Mouse (Mus musculus) liver, postnatal 0 days (tissue): Measurements from ENCODE around the gene Rdh7. TPM values are rescaled to one million over a fixed set of nuclear protein-coding genes. Genes with fewer than 3 reads are reported as not detected.

ENCODE experiments used
- ATAC-seq: fragments of 200-750 bp; cut with Nextera tagmentation; 2 replicates; pipeline ENCODE4 v1.8.0; 2017; ENCODE audit warnings: mild to moderate bottlenecking, moderate library complexity
- DNase-seq: peaks from one replicate; pipeline ENCODE4 v3.0.0-alpha.2; 2016
- H3K27ac ChIP-seq: fragments of 300-500 bp; sonication (generic); 2 replicates; pipeline ENCODE4 v1.5.1; 2014; ENCODE audit warnings: antibody characterized with exemption, moderate library complexity, mild to moderate bottlenecking, low read depth
- H3K27me3 ChIP-seq: fragments of 300-500 bp; sonication (generic); 2 replicates; pipeline ENCODE4 v1.6.1; 2014; ENCODE audit warnings: low read length, control low read depth, mixed read lengths; ENCODE audit not compliant: insufficient read depth
- H3K36me3 ChIP-seq: fragments of 300-500 bp; sonication (generic); replicated peaks from 2 replicates; pipeline ENCODE4 v1.6.1; 2014; ENCODE audit warnings: mild to moderate bottlenecking, control low read depth, low read length, moderate library complexity, mixed read lengths; ENCODE audit not compliant: insufficient read depth
- H3K4me1 ChIP-seq: fragments of 300-500 bp; sonication (generic); 2 replicates; pipeline ENCODE4 v1.6.1; 2014; ENCODE audit warnings: antibody characterized with exemption, mild to moderate bottlenecking, control low read depth; ENCODE audit not compliant: insufficient read depth
- H3K4me2 ChIP-seq: fragments of 300-500 bp; sonication (generic); 2 replicates; pipeline ENCODE4 v1.6.1; 2014; ENCODE audit warnings: low read depth, mild to moderate bottlenecking, low read length, moderate library complexity, mixed read lengths
- H3K4me3 ChIP-seq: fragments of 300-500 bp; sonication (generic); 2 replicates; pipeline ENCODE4 v1.5.1; 2014; ENCODE audit warnings: low read depth, low read length
- H3K9ac ChIP-seq: fragments of 300-500 bp; sonication (generic); replicated peaks from 2 replicates; pipeline ENCODE4 v1.6.1; 2014; ENCODE audit warnings: mild to moderate bottlenecking, moderate library complexity
- H3K9me3 ChIP-seq: fragments of 300-500 bp; sonication (generic); 2 replicates; pipeline ENCODE4 v1.6.1; 2016; ENCODE audit warnings: mild to moderate bottlenecking, control low read depth, low read length, mixed read lengths
- CTCF ChIP-seq: sonication (generic); IDR thresholded peaks from 2 replicates; pipeline ENCODE4 v1.5.1; 2016; ENCODE audit warnings: antibody characterized with exemption, low read depth
- EP300 ChIP-seq: IDR thresholded peaks from 2 replicates; pipeline ENCODE4 v1.6.1; 2016; ENCODE audit warnings: antibody characterized with exemption, low read depth, mild to moderate bottlenecking
- WGBS: fragments of 180-500 bp; shearing (Covaris S2); extraction: QIAGEN DNeasy Blood & Tissue Kit; methylation state at CpG from one replicate; pipeline ENCODE4 v1.1.7; 2014; ENCODE audit not compliant: insufficient replicate concordance; 5-methylcytosine and 5-hydroxymethylcytosine counted together
- polyA plus RNA-seq: library from polyadenylated mRNA; unstranded; fragments of >200 nt; fragmentation: Nextera tagmentation; extraction: Ambion mirVana; gene quantifications from 2 replicates; pipeline ENCODE4 v1.2.1, GENCODE M21; 2015

Rdh7 gene
- polyA plus RNA-seq, 1 experiment from 2014 or later = 356 TPM

GRCm38 (mm10) chr10:127881041-127881440, 7.6 kb downstream of the Rdh7 start:
- Histone ChIP-seq H3K9me3 (no peaks in the 10 kb centered on the region), H3K27me3 (no peaks in the 10 kb centered on the region), H3K4me3 (no peak overlapping the region), H3K4me2 (no peak overlapping the region), H3K36me3 (no peaks in the 10 kb centered on the region), H3K9ac (no peak overlapping the region), H3K4me1 (peaks cover 16% of the 10 kb centered on the region), H3K27ac (peak overlapping the region; percentile 88)
- WGBS = 79% methylated on average over 4 of the region's 4 CpGs
- ATAC-seq = peak; percentile 56
- DNase-seq = no peak
- TF ChIP-seq EP300 = 0 out of 2 replicates have a peak, but pooled peaks have one; percentile 25
- TF ChIP-seq CTCF = peak; percentile 21; the same call in 1 of the 2 replicates

DNA sequence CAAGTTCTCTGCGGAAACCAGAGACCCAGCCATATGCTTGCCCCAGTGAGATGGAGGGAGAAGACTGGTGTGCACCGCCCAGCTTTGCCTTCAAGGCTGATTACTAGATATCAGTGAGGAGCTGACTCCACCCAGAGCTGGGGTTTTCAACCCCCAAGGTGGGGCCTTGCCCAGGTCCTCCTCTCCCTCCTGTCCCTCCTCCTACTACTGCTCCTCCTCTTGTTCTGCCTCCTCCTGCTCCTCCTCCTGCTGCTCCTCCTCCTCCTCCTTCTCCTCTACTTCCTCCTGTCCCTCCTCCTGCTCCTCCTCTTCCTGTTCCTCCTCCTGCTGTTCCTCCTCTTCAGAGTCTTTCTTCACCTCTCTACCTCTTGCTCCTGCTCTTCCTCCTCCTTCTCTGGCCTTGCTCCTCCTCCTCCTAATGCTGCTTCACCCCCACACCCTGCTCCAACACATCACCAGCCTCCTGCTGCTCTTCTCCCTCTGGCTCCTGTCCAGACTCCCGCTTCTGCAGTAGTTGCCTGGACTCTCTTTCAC, 9.4 kb downstream of the Rdh7 start:
- ATAC-seq = no peak
- no peak overlapping the region for H3K4me3 ChIP-seq

GRCm38 (mm10) chr10:127878262-127879057, 10.2 kb downstream of the Rdh7 start:
- Histone ChIP-seq H3K4me3 (no peak overlapping the region), H3K9ac (no peak overlapping the region), H3K4me1 (peaks cover 16% of the 10 kb centered on the region), H3K27ac (peak overlapping the region; percentile 88), H3K27me3 (no peaks in the 10 kb centered on the region), H3K36me3 (no peaks in the 10 kb centered on the region), H3K4me2 (no peak overlapping the region), H3K9me3 (no peaks in the 10 kb centered on the region)
- DNase-seq (no peak), ATAC-seq (peak; percentile 14; the same call in 1 of the 2 replicates)
- TF ChIP-seq CTCF (no peak), EP300 (no peak)
- 46% methylated on average over 3 of the region's 3 CpGs for WGBS

More for the DNA sequence above, 9.4 kb downstream of the Rdh7 start:
- WGBS = 57% methylated on average over 3 of the region's 3 CpGs
- Histone ChIP-seq H3K4me1 (peaks cover 16% of the 10 kb centered on the region), H3K27ac (peak overlapping the region; percentile 88), H3K9me3 (no peaks in the 10 kb centered on the region), H3K4me2 (no peak overlapping the region), H3K27me3 (no peaks in the 10 kb centered on the region), H3K9ac (no peak overlapping the region), H3K36me3 (no peaks in the 10 kb centered on the region)
- no peak for DNase-seq
- TF ChIP-seq EP300 = no peak
- TF ChIP-seq CTCF = no peak

- ATAC-seq = peak; percentile 86
- 40% methylated on average over 2 of the region's 2 CpGs for WGBS
- TF ChIP-seq CTCF = no peak
- TF ChIP-seq EP300 = no peak
- Histone ChIP-seq H3K9ac (no peak overlapping the region), H3K36me3 (no peaks in the 10 kb centered on the region), H3K4me2 (no peak overlapping the region), H3K27ac (peak overlapping the region; percentile 88), H3K4me3 (no peak overlapping the region), H3K27me3 (no peaks in the 10 kb centered on the region), H3K9me3 (no peaks in the 10 kb centered on the region), H3K4me1 (peaks cover 16% of the 10 kb centered on the region)
- peak; percentile 57 for DNase-seq
Observed at GRCm38 (mm10) chr10:127877681-127878080, 10.9 kb downstream of the Rdh7 start.

DNA sequence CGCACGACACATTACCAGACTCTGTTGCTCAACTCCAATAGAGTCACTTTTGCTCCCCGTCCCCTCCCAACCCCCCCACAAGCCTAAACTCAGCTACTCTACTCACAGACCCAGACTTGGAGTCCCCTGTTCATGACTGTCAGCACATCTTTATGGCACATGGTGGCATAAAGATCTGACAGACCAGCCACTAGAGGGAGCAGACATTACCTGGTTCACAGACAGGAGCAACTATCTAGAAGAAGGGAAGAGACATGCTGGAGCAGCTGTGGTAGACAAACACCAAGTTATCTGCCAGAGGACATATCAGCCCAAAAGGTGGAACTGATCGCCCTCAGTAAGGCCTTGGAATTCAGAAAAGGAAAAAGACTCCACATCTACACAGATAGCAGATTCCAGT, 16.1 kb downstream of the Rdh7 start:
- Histone ChIP-seq H3K27ac (no peak overlapping the region), H3K9me3 (peaks cover 5% of the 10 kb centered on the region; the same call in 1 of the 2 replicates), H3K4me3 (no peak overlapping the region), H3K4me2 (no peak overlapping the region), H3K36me3 (no peaks in the 10 kb centered on the region), H3K4me1 (no peaks in the 10 kb centered on the region), H3K9ac (no peak overlapping the region), H3K27me3 (no peaks in the 10 kb centered on the region)
- ATAC-seq = no peak
- TF ChIP-seq CTCF (peak; percentile 68), EP300 (no peak)
- 69% methylated on average over 4 of the region's 4 CpGs for WGBS
- no peak for DNase-seq

GRCm38 (mm10) chr10:127866232-127866631, 22.4 kb downstream of the Rdh7 start, which contains the start of gene Rdh16f2:
Gene Rdh16f2 (plus strand): TSS chr10:127866474.
- H3K9ac ChIP-seq = no peak within 1 kb of the TSS
- H3K4me1 ChIP-seq = peaks cover 5% of the 10 kb centered on the region
- H3K36me3 ChIP-seq = no peaks in the 10 kb centered on the region
- no peaks in the 10 kb centered on the region for H3K27me3 ChIP-seq
- WGBS = 70% methylated on average over 3 of the region's 3 CpGs
- H3K4me3 ChIP-seq = no peak within 1 kb of the TSS
- peak within 1 kb of the TSS; percentile 22; the same call in 1 of the 2 replicates for H3K4me2 ChIP-seq
- H3K9me3 ChIP-seq = peaks cover 5% of the 10 kb centered on the region; the same call in 1 of the 2 replicates
- no peak for ATAC-seq
- peak within 1 kb of the TSS; percentile 11; the same call in 1 of the 2 replicates for H3K27ac ChIP-seq
- TF ChIP-seq EP300 = no peak
- TF ChIP-seq CTCF = no peak
- DNase-seq = no peak
